Mouse (Mus musculus): ENCODE measurements around the gene Zscan4d.
"Not testable (repeated sequence)": the region's sequence is repeated elsewhere in the genome, so short reads cannot be mapped to it uniquely, and the experiment has no call there.

The Zscan4d gene

DNA sequence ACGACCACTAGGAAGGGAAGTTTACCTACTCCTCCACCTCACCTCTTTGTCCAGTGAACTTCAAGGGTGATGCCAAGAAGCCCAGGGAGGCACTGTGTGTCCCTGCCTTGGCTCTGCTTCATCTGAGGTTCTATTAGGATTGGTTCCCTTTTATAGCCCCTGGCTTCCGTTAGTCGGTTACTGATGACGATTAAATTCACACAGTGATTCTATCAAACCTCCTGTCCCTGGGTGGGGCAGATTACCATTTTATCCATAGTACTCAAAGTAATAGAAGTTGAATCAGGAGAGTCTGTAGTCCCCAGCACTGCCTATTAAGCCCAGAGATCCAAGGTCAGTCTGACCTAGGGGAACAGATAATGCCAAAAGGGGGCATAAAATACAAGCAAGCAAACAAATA, at the start of gene Zscan4d:
Gene Zscan4d (minus strand): TSS at position 101 of the 400 bp plus-strand sequence.
- DNase-seq (ENCODE audit: low spot score) = not testable (repeated sequence)

DNA sequence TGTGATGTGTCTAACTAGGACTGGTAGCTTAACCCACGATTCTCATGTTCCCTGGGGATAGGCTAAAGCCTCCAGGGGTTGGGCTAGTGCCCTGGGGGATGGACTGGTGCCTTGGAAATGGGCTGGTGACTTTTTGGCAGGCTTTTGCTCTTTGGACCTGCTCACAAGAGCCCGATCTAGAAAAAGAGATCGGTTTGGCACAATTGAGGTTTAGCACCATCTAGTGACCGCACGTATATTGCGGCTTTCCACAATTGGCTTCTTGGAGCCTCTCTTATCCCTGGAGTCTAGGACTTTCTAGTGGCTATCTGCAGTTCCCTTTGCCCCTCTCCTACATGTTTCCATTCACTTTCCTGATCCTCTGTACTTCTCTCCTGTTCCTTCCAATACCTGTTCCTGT, 7.9 kb downstream of the Zscan4d start:
- DNase-seq (ENCODE audit: low spot score) = peak; percentile 48
